Mouse (Mus musculus) left cerebral cortex, adult 18-20 months (tissue): Measurements from ENCODE around the gene Litaf. TPM values are rescaled to one million over a fixed set of nuclear protein-coding genes. Genes with fewer than 3 reads are reported as not detected.
"Not testable (repeated sequence)": the region's sequence is repeated elsewhere in the genome, so short reads cannot be mapped to it uniquely, and the experiment has no call there.

Source experiments
- DNase-seq, 2 experiments: peaks; one replicate each; pipeline ENCODE4 v3.0.0; 2021 to 2022; ENCODE audit warnings: low spot score in 2 of 2, mixed read lengths in 1 of 2
- total RNA-seq, 2 experiments: library from RNA; stranded (reverse); gene quantifications; 2 replicates each; pipeline ENCODE4 v1.2.3; 2021

Litaf gene
- total RNA-seq, 2 experiments from 2014 or later = 11.4 to 12.1 TPM

- DNase-seq = peak in 1 of 2 experiments; percentile 24
Measured at GRCm38 (mm10) chr16:11024841-11025240, 41.1 kb downstream of the Litaf start.

GRCm38 (mm10) chr16:11023618-11024017 lies 42.3 kb downstream of the Litaf start:
- DNase-seq = no peak

- DNase-seq = no peak
Measured at GRCm38 (mm10) chr16:11022113-11022489, 43.9 kb downstream of the Litaf start.

GRCm38 (mm10) chr16:11021403-11022112 lies 44.4 kb downstream of the Litaf start:
- no peak for DNase-seq

- no peak for DNase-seq
Measured at GRCm38 (mm10) chr16:11017807-11018595, 48.0 kb downstream of the Litaf start.

GRCm38 (mm10) chr16:11016353-11016752 lies 49.6 kb downstream of the Litaf start:
- DNase-seq = no peak

GRCm38 (mm10) chr16:11014407-11014806 lies 51.5 kb downstream of the Litaf start:
- DNase-seq = no peak

- DNase-seq = not testable (repeated sequence)
Measured at GRCm38 (mm10) chr16:11013464-11014147, 52.4 kb downstream of the Litaf start.

GRCm38 (mm10) chr16:11012571-11013463 lies 53.1 kb downstream of the Litaf start:
- DNase-seq = peak; percentile 46 to 55

GRCm38 (mm10) chr16:11011939-11012338 lies 54.0 kb downstream of the Litaf start:
- DNase-seq = no peak

- DNase-seq = no peak
Measured at GRCm38 (mm10) chr16:11011206-11011605, 54.8 kb downstream of the Litaf start.

- no peak for DNase-seq
Measured at GRCm38 (mm10) chr16:11010270-11010669, 55.7 kb downstream of the Litaf start.

GRCm38 (mm10) chr16:11008162-11008991 lies 57.6 kb downstream of the Litaf start:
- DNase-seq = no peak

GRCm38 (mm10) chr16:11006100-11006499 lies 59.9 kb downstream of the Litaf start:
- no peak for DNase-seq

GRCm38 (mm10) chr16:11001703-11002659 lies 64.0 kb downstream of the Litaf start:
- no peak for DNase-seq

- no peak for DNase-seq
Measured at GRCm38 (mm10) chr16:10999809-11000208, 66.1 kb downstream of the Litaf start.

GRCm38 (mm10) chr16:10998224-10998623 lies 67.7 kb downstream of the Litaf start:
- DNase-seq = no peak

GRCm38 (mm10) chr16:10996576-10996975 lies 69.4 kb downstream of the Litaf start:
- no peak for DNase-seq
